Mouse (Mus musculus): ENCODE measurements at regions not wholly inside any gene's neighbourhood (a gene's known extent, or its start where the extent isn't known, plus 50 kb on each side); places are given as distances from the start of the nearest gene placed in this dataset.

GRCm38 (mm10) chr12:61146695-61147094 is 376.3 kb upstream of the Lrfn5 start:
- peak; percentile 25 for DNase-seq

GRCm38 (mm10) chr12:61175331-61175730 is 347.6 kb upstream of the Lrfn5 start:
- DNase-seq = peak; percentile 72

Data from retina, postnatal 1 day (tissue).